Mouse (Mus musculus) layer of hippocampus, postnatal 14 days (tissue): ENCODE measurements around the gene Ranbp10. TPM values are rescaled to one million over a fixed set of nuclear protein-coding genes. Genes with fewer than 3 reads are reported as not detected.
A peak's percentile ranks its signal among the peaks of the same experiment; 100 is the strongest.
"Not testable (repeated sequence)": the region's sequence is repeated elsewhere in the genome, so short reads cannot be mapped to it uniquely, and the experiment has no call there.

Experiments
- DNase-seq, 2 experiments: peaks; one replicate each; pipeline ENCODE4 v3.0.0; 2021 to 2022; ENCODE audit warnings: low spot score in 2 of 2, mixed read lengths in 1 of 2
- total RNA-seq, 2 experiments: library from RNA; stranded (reverse); gene quantifications; 2 replicates each; pipeline ENCODE4 v1.2.3; 2021

The Ranbp10 gene
- total RNA-seq, 2 experiments from 2014 or later: 25.5 to 26.0 TPM

- no peak for DNase-seq
Observed at GRCm38 (mm10) chr8:105836991-105837390, 9.8 kb upstream of the Ranbp10 start.

DNA sequence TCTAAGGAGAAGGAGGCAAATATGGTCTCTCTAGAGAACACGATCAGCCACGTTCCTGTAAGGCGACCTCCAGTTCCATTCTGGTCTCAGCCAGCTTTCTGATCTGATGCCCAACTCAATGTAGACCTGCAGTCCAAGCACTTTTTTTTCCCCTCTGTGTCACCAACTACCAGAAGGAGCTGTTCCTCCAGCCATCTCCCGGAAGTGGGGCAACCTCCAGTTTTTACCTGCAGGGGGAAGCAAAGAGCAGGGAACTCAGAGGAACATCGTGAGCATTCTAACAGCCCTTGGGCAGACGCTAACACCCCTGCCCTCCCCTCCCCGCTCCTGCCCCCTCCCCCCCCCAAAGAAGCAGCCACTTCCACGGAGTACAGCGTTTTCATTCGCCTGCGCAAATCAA lies 8.2 kb upstream of the Ranbp10 start:
- peak in 1 of 2 experiments; percentile 47 for DNase-seq

DNA sequence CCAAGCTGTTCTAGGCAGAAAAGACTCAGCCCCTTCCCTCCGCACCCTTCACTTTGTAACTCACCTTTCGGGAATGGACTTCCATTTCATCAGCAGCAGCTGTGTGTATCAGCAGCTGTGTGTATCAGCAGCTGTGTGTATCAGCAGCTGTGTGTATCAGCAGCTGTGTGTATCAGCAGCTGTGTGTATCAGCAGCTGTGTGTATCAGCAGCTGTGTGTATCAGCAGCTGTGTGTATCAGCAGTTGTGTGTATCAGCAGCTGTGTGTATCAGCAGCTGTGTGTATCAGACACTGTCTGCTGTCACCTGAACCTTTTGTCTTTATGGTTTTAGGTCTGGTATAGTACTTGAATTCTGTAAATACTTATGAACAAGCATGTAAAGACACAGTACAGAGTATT lies 6.6 kb upstream of the Ranbp10 start:
- DNase-seq: not testable (repeated sequence)

GRCm38 (mm10) chr8:105826379-105826778 lies 771 bp downstream of the Ranbp10 start:
- DNase-seq: no peak

GRCm38 (mm10) chr8:105825506-105825905 lies 1.6 kb downstream of the Ranbp10 start:
- DNase-seq: no peak

- no peak for DNase-seq
Observed at GRCm38 (mm10) chr8:105820925-105821324, 6.2 kb downstream of the Ranbp10 start.

DNA sequence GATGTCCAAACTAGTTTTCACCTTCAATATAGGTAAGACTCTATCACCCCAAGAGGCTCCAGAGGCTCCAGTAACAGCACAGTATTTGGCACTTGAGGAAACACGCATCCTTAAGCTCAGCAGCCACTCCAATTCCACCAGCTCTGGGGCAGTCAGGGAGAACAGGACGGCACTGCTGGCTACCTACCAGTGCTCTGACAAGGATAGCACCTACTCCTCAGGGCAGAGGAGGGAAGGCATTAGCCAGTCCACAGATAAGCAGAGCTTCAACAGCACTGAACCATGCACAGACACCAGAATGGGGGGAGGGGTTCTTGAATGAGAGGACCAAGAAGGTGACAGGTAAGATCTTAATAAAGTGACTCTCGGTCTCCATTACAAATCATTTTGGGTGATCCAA lies 7.5 kb downstream of the Ranbp10 start:
- no peak for DNase-seq

DNA sequence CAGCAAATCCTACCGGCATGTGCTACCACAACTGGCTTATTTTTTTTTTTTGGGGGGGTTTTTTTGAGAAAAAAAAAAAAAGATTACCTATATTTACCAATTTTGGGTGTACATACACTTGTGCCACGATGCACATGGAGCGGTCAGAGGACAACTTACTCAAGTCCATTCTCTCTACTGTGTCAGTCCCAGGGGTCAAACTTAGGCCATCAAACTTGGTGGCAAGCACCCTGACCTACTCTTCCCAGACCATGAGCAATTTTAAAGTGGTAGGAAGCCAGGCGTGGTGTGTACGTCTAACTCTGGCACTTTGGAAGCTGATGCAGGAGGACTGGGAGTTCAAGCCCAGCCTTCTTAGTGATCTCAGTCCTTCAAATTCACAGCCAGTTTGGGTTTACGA lies 13.9 kb downstream of the Ranbp10 start:
- no peak for DNase-seq

DNA sequence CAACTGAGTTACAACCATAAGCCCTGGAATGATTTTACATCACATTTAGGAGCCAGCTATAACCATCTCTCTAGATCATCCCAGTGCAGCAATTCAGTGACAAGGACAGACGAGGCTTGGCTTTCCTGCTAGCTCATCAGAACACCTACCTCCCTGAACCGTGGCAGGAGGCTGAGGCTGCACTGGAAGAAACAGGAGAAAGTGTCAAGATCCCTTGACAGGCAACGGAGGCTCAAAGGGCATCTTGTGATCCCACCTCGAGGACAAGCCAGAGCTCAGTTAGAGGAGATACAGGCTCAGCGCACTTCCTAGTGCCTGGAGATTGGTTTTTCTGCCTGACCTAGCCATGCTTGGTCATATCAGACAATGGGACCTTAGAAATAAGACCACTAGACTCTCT lies 14.6 kb downstream of the Ranbp10 start:
- DNase-seq: no peak

DNA sequence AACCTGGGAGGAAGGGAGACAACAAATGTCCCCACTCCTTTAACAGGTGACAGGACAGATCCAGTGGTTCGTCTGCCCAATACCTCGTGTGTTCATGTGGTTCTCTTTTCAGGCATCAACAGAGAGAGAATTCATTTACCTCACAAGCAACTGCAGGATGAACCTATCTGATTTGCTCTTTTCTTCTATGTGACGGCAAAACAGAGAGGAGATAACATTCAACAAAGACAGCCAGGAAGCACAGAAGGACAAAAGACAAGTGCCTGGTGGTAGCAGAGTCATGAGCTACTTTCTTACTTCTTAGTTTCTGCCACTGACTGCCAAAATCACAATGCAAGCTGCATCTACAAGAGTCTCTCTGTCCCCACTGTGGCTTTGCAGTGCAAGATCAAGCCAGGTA lies 15.6 kb downstream of the Ranbp10 start:
- DNase-seq: no peak

DNA sequence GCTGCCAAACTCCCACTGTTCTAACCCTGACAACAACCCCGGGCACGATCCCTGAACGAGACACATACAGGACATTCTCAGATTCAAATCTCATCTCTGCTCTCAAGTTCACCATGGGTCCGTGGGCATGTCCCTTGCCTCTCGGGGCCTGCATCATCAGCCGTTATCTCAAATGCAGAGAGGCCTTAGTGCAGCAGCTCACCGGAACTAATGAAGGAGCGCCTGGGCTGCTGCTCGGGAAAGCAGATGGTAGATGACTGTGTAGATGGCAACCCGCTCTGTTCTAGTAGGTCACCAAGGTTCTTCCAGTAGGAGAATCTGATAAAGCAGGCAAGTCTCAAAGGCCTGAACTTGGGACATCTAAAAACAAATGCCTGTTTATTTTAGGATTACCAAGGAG lies 16.1 kb downstream of the Ranbp10 start:
- DNase-seq: no peak

GRCm38 (mm10) chr8:105810245-105810786 lies 16.8 kb downstream of the Ranbp10 start:
- DNase-seq: no peak

DNA sequence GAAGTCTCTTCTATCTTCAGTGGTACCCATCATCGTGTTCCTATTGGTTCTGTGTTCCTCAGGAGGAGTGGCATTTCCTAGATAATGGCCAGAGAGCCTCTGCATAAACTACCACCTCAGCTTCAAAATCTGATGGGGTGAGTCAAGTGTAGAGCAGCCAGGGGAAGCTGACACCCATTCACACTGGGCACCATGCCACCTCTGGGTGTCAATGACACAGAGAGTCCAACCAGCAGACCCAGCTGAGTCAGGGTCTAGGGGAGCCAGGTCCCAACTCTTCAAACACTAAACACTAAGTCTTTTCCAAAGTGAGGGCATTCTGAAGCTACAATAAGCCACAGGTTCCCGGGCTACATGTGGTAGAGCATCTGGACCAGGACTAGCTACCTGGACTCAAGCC lies 18.7 kb downstream of the Ranbp10 start:
- no peak for DNase-seq

DNA sequence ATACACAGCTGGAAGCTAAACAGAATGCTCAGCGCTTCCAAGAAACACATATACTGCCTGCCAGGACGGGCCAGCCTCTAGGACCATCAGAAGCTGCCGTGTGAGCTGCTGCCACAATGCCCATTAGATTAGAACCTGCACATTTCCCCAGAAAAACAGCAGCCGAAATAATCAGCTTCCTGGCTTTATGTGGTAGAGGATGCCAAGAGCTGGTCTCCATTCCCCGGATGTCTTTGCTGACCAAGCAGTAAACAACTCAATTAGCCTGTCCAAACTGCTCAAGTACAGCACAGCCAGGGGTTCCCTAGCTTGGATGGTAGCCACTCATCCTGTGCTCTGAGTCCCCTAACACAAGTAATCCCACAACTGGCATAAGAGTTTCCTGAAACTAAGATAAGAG lies 19.4 kb downstream of the Ranbp10 start:
- DNase-seq: no peak

DNA sequence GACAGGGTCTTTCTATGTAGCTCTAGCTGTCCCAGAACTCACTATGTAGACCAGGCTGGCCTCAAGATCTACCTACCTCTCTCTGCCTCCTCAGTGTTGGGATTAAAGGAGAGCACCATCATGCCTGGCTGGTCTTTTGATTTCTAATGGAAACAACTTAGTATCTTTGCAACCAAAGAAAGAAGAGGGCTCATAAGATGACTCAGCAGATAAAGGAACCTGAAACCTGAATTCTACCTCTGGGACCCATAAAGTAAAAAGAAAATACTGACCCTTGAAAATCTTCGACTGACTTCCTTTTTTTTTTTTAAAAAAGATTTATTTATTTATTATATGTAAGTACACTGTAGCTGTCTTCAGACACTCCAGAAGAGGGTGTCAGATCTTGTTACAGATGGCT lies 21.2 kb downstream of the Ranbp10 start:
- no peak for DNase-seq

- no peak for DNase-seq
Observed at GRCm38 (mm10) chr8:105805346-105805745, 21.8 kb downstream of the Ranbp10 start.

GRCm38 (mm10) chr8:105804797-105805196 lies 22.4 kb downstream of the Ranbp10 start:
- DNase-seq: no peak

DNA sequence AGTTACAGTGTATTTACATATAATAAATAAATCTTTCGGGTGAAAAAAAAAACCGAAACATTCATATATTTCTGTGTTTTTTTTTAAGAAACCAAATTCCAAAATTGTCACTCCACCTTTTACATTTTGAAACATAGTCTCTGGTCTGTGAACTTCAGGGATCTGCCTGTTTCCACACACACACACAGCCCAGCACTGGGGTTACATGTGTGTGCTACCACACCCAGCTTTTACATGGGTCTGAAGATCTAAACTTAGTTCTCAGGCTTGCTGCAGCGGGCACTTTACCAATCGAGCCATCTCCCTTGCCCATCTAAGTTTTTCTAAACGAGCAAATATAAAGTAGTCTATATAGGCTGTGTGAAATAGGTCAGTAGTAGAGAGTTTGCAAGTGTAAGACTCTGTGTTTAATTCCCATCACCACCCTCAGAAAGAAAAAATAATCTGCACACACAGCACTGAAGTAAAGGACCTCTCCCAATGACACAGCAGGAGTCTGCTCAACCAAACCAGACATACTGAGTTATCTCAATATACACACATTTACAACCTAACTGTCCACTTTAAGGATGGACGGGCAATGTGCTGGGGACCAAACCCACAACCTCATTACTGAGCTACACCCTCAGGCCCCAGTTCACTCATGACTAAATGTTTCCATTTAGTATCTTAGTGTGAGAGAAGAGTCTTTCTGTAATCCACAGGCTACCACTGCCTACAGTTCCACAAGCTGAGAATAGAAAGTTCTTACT lies 25.8 kb downstream of the Ranbp10 start:
- DNase-seq: no peak

GRCm38 (mm10) chr8:105799091-105799812 lies 27.9 kb downstream of the Ranbp10 start:
- DNase-seq: peak; percentile 33 to 61

DNA sequence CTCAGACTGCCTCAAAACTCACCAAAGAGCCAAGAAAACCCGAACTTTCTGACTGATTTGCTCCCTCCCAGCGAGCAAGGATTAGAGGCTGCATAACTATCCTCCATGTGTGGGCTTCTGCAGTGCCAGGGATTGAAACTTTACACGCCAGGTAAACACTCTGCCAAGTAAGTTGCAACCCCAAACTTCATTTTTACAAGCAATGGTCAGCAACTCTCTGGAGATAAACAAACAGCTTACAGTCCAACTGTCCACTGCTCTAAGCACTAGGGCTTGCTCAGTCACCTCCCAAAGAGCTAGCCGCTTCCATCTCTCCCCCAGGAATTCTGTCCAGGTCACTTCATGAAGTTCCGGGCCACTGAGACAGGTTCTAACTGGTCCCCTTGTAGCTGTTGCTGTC lies 28.7 kb downstream of the Ranbp10 start:
- DNase-seq: no peak

- DNase-seq: no peak
Observed at GRCm38 (mm10) chr8:105795785-105796184, 31.4 kb downstream of the Ranbp10 start.

DNA sequence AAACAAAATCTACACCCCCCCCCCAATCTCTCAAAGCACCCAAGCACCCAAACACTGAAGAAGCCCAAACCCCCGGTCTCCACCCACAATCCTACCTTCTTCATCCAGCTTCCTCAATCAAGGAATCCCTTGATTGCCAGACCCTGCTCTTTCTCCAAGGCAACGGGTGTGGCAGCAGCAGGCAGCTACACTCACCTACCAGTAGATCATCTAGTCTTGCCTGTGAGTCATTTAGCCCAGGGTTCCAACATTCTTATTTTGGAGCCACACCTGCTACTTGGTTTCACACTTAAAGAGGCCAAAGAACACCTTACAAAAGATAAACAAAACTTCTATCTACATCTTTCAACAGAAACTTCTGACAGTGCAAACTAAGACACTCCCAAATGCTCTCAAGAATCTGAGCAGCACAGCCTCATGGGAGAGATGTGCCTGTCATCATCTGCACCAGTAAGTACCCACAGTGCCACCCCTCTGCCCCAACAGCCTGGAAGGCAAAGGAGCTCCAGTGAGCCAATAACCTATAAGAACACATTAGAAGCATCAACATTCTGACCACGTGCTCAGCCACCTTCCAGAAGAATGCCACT lies 33.0 kb downstream of the Ranbp10 start:
- no peak for DNase-seq
